Mouse (Mus musculus) kidney, adult 9 months (tissue): Measurements from ENCODE around the gene Tfcp2l1.

Experiments
- DNase-seq: peaks from one replicate; pipeline ENCODE4 v3.0.0; 2022

Tfcp2l1 gene

GRCm38 (mm10) chr1:118658716-118659115 is 31.0 kb downstream of the Tfcp2l1 start:
- peak; percentile 57 for DNase-seq

DNA sequence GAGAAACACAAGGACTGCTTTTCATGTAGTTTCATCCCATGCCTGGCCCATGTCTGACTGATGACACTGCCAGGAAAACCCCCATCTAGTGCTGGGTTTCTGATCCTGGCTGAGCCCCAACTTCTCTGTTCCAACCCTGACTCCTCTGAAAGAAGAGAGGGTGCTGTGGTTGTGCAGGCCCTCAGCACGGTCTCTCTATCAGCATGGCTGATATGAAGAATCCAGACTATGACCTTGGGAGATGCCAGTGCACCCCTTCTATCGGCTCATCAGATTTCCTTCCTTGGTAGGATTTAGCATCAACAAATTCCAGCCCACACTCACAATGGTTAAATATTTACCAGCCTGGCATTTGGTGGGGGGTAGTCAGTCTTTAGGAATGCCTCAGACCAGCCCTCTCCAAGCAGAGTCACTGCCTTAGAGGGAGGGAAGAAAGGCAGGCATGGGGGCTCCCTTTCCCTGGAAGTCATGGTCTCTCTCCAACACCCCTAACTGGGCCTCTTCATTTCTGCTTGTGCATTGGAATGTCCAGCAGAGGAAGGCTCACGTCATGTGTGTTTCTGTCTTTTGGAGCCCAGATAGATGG is 33.2 kb downstream of the Tfcp2l1 start:
- DNase-seq = peak; percentile 84

DNA sequence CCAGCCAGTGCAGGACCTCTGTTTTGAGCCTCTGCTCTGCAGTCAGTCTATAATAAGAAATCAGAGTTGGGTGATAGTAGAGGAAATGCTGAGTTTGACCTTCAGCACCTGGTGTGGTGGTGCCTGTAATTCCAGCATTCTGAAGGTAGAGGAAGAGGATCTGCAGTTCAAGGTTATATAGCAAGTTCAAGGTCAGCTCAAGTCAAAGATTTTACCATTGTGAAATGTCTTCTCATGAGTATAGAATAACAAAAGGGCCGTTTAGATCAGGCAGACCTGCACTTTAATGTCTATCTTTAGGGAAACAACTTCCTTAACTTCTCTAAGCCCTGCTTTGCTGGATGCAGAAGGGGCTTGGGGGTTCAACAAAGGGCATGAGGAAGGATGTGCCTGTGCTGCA is 35.3 kb downstream of the Tfcp2l1 start:
- DNase-seq = no peak

GRCm38 (mm10) chr1:118667536-118667935 is 39.8 kb downstream of the Tfcp2l1 start:
- peak; percentile 76 for DNase-seq

GRCm38 (mm10) chr1:118672196-118672595 is 44.5 kb downstream of the Tfcp2l1 start:
- peak; percentile 96 for DNase-seq

DNA sequence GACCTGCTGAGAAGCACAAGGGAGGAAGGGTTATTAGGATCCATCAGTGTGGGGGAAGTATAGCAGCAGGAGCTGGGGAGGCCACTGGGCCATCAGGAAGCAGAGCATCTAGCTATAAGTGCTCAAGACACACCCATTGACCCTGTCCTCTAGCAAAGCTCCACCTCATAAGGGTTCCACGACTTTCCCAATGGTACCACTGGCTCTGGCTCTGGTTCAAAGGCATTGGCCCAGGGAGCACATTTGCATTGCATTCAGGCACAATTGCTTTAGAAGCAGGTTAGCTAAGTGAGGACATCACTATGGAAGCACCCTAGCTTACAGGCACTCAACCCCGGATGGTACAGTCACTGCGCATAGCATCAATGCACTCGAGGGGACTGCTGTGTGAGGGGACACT is 46.4 kb downstream of the Tfcp2l1 start:
- no peak for DNase-seq

GRCm38 (mm10) chr1:118681980-118682379 is 54.2 kb downstream of the Tfcp2l1 start:
- peak; percentile 93 for DNase-seq

DNA sequence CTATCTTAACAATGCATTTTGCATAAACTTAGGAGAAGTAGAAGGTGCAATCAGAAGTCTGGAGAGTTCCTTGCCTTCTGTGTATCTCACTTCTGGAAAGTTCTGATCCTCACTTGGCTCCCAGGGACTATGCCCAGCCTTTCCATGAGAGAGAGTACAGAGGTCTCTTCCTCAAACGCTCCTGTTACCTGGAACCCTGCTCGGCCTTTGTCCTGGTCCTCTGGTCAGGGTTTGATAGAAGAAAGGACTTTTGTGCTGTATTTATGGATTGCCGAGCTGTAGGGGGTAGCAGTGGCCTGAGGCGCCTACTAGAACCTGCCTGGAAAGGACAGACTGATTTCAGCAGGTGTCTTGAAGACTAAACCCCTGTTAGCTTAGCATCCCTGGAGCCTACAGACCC is 55.9 kb downstream of the Tfcp2l1 start:
- peak; percentile 89 for DNase-seq

DNA sequence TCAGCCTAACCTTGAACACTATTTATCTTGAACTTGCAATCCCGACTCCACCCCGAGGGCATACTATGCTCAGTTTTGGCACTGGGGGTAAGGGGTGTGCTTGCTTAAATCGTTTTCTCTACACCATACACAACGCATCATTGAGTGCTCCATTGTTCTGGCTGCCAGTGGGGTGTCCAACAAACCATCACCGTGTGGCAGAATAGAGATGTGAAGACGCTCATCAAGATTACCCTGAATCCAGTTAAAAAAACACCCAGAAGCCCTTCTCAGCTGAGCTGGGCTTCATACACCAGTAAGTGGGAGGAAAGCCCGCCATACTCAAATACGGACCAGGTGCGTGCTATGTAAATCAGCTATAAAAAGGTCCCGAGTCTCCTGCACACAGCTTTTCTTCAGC is 60.0 kb downstream of the Tfcp2l1 start:
- DNase-seq = no peak

DNA sequence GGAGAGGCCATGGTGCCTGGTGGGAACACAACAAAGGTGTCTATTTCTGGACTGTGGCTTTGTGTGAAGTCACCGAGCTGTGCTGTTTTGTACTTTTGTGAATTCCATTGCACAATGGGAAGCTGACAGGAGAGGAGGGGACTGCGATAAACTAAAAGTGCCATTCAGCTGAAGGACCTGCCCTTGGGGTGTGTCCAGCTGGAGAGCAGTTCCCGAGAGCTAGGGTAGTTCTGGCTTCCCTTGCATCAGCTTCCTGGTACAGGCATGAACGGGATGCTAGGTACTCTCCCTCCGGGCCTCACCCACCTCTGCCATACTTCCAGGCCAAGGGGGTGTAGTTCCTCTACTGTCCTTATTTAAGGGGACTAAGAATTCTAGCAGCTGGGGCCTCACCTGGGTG is 62.1 kb downstream of the Tfcp2l1 start:
- DNase-seq = no peak

DNA sequence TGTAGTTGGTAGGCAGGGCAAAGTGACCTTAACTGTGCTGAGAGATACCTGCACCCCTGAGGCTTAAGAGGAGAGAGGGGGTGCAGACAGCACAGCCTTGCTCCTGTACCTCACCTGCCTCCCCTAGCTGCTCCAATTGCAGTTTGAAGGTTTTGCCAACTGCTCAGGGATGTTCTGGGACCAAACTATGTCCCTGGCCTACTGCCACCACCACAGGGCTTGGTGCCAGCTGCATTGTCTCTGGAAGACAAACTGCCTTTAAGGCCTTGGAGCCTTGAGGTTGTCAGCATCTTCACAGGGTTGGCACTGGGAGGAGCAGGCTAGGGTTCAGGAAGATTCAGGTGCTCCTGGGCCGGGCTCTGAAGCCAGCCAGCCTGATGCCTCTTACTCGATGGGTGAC is 66.7 kb downstream of the Tfcp2l1 start:
- DNase-seq = no peak

DNA sequence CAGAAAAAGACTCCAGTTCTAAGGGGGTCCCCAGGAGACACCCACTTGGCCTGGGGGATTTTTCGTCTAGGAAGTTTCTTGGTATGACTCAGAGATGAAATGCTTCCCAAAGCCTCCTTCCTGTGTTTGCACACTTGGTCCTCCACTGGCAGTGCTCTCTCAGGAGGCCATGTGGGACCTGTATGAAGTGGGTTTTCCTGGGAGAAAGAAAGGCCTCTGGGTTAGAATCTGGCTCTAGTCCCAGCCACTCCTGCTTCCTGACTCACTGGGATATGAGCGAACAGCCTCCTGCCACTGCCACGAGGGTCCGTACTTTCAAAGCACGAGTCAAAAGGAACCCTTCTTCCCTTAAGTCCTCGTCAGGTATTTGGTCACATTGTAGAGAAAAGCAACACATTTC is 70.2 kb downstream of the Tfcp2l1 start:
- DNase-seq = no peak

DNA sequence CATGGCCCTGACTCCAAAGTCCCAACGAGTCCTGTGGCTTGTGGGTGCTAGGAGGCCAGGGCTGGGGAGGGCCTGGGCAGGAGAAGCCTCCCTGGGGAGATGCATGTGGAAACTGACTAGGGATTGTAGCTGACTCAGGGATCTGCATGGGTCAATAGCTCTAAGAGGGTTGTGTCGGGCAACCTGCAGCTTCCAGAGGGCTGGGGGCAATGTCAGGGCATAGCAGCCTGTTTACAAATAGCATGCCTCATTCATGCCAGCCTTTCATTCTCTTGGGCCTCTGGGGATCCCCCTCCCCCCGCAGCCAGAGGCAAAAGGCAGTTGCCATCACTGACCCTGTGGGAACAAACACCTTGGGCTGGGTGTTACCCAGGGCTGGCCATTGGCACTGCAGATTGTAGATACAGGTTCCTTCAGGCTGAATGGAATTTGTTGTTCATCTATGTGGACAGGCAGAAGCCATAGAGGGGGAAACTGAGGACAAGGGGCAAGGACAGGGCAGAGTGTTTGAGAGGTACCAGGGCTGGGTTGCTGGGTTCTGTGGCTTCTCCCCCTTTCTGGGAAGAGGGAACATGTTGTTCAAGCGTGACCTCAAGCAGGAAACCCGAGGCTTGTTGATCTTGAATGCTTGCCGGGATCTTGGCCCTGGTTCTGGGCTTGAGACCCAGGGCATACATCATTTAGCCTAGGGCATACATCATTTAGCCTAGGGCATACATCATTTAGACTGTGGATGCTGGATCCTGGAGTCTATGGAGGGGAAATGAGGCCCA is 71.6 kb downstream of the Tfcp2l1 start:
- DNase-seq = peak; percentile 85

GRCm38 (mm10) chr1:118699961-118700360 is 72.2 kb downstream of the Tfcp2l1 start:
- DNase-seq = no peak

DNA sequence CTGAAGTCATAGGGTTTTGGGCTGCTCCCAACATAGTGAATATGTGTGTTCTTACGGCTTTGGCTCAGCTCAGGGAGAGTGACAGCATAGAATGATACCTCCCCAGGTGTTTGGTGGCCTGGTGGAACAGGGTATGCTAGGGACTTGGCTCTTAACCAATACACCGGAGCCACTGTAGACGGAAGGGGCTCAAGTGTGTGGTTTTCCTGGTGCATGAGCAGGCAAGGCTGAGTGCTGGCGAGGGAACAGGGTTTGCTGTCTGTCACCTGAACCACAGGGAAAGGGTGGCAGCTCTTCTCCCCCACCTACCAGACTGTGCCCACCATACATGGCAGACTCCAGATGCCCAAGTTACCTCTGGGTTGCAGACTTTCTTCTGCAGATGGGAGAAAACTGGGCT is 83.9 kb downstream of the Tfcp2l1 start:
- no peak for DNase-seq

DNA sequence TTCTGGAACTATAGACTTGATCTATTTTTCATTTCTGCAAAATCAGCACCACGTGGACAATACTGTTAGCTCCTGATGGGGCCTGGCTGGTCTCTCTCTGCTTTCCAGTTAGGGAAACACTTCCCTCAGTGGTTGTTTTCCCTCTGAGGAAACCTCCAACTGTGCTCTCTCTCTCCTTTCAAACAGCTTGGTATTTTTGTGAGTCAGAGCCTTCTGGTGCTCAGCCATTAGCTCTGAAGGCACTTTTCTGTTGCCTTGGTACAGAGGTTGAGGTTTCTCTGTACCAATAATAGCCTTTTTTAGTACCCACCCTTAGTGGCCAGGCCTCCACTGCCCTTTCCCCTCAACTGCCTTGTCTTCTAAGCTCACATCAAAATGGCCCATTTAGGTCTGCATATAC is 88.5 kb downstream of the Tfcp2l1 start:
- DNase-seq = no peak

DNA sequence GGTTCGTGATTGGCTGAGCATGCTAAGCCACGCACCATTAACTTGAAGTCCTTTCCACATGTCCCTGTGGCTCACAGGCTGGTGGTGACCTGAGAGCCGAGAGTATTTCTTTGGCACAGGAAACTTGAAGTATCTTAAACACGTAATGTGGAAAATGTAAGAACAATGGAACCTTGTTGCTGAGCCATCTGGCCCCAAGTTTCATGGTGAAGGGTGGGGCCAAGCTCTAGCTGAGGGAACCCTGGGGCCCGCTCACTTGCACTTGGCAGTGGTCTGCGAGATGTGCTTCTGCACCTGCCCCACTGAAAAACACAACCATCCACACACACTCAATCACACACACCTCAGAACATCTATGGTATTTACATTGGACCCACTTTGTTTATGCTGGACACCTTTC is 90.3 kb downstream of the Tfcp2l1 start:
- no peak for DNase-seq

DNA sequence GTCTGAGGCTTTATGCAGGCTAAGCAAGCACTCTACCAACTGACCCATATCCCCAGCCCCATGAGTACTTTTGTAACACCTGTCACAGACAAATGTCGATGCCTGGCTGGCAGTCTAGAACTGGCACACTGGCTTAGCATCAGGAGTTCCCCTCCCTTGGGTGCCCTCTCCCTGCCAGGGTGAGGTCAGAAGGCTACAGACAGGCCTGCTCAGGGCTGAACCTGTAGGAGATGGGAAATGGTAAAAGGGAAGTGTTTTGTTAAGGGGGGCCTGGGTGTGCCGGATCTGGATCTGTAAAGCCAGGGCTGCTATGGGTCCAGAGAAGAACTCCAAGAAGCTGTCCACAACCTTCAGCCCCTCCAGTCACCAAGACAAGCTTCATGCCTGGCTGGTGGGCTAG is 92.0 kb downstream of the Tfcp2l1 start:
- DNase-seq = no peak

DNA sequence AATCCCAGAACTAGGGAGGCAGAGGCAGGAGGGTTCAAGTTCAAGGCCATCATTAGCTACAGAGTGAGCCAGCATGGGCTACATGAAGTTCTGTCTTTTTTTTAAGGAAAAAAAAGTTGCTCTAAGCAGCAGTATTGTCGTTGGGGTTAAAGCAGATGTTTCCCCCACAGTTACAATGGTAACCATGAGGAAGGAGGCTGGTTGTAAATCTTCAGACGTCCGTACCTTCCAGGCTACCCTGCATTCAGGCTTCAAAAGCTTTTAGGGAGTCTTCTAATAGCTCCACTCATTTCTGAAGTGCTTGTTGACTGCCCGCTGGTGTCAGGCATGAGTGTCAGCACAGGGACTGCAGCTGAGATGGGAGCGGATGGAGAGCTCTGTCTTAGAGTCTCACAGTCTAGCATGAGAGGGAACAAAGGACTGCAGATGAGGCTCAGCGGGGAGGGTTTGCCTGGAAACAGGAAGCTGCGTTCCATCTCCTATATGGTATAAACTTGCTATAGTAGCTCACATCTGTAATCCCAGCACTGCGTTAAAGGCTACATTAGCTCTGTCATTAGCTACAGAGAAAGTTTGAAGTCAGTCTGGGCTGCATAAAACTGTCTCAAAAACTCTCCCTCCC is 92.8 kb downstream of the Tfcp2l1 start:
- DNase-seq = no peak

GRCm38 (mm10) chr1:118727075-118727474 is 99.3 kb downstream of the Tfcp2l1 start:
- DNase-seq = no peak

- no peak for DNase-seq
Measured at GRCm38 (mm10) chr1:118728796-118729195, 101.1 kb downstream of the Tfcp2l1 start.
